8 mouse cellular contexts compared by ENCODE assay signal in the genomic region with DNA sequence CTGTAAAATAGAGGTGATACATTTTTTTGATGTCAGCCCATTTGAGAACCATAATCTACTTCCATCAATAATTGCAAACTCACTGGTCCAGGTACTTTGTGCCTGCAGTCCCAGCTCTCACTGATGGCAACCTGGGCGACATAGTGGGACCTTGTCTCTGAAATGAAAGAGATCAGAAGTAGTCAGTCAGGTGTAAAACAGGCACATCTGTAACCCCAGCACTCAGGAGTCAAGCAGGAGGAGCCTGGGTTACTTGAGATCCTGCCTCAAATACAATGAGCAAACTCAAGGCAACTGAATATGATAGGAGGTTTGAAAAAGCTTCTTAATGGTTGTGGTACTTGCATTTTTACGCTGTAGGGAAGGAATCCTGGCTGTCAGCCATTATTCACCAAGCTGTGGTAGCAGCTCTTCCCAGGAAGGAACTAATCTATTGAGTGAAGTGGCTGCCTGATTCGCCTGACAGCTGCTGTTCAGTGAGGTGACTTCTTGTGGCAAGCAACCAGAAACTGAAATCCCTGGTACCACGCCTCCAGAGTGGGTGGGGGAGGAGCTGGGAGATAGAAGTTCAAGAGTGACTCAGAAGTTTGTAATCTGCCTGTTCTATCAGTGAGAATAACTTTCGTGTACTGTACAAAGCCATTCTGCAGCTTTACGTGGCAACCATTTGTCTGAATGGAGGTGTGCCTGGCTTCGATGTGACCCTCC. TPM values are rescaled to one million over a fixed set of nuclear protein-coding genes. Genes with fewer than 3 reads are reported as not detected.
A peak's percentile ranks its signal among the peaks of the same experiment; 100 is the strongest.
DNase-seq lines count a peak whose midpoint lies in the region; ATAC-seq and TF ChIP-seq lines count a peak whose summit lies in the region.

No protein-coding gene starts in this region.

- ATAC-seq in hindbrain, embryonic 13.5 days (ENCODE audit: low FRiP score), result no peak
- ATAC-seq in hindbrain, embryonic 11.5 days (ENCODE audit: low FRiP score), result no peak
- 0 out of 2 replicates have a peak, but pooled peaks have one; percentile 35 for ATAC-seq in forebrain, embryonic 15.5 days (replicated peaks)

- H3K9ac ChIP-seq in hindbrain, embryonic 13.5 days, result no peak overlapping the region
- no peak overlapping the region for H3K9ac ChIP-seq in hindbrain, embryonic 11.5 days (ENCODE audit: low read depth, low read length)
- H3K9ac ChIP-seq in forebrain, embryonic 15.5 days (replicated peaks), result no peak overlapping the region

- H3K27ac ChIP-seq in hindbrain, embryonic 13.5 days, result peak overlapping the region; percentile 58
- no peak overlapping the region for H3K27ac ChIP-seq in hindbrain, embryonic 11.5 days (ENCODE audit: low read depth, low read length)
- H3K27ac ChIP-seq in forebrain, embryonic 15.5 days (replicated peaks), result peak overlapping the region; percentile 69
- peak overlapping the region; percentile 57; the same call in 1 of the 2 replicates for H3K27ac ChIP-seq in left cerebral cortex, adult 2 months

- intact Hi-C loops in heart, postnatal 36 days (cut with DNase I), result no loop called here
- intact Hi-C loops in left cerebral cortex, adult 2 months (cut with DNase I), result no loop called here

- WGBS in hindbrain, embryonic 13.5 days, result 67% methylated on average over 7 of the region's 7 CpGs
- 77% methylated on average over 7 of the region's 7 CpGs for WGBS in hindbrain, embryonic 11.5 days
- 43% methylated on average over 7 of the region's 7 CpGs for WGBS in forebrain, embryonic 15.5 days

- no peaks in the 10 kb centered on the region for H3K27me3 ChIP-seq in hindbrain, embryonic 13.5 days
- H3K27me3 ChIP-seq in hindbrain, embryonic 11.5 days (ENCODE audit: control insufficient read depth, insufficient read depth, low read length), result no peaks in the 10 kb centered on the region
- H3K27me3 ChIP-seq in forebrain, embryonic 15.5 days, result no peaks in the 10 kb centered on the region
- H3K27me3 ChIP-seq in megakaryocyte, embryonic 14.5 days (replicated peaks), result no peaks in the 10 kb centered on the region

- H3K4me3 ChIP-seq in hindbrain, embryonic 13.5 days, result no peak overlapping the region
- H3K4me3 ChIP-seq in hindbrain, embryonic 11.5 days (ENCODE audit: low read depth, low read length), result no peak overlapping the region
- no peak overlapping the region for H3K4me3 ChIP-seq in forebrain, embryonic 15.5 days
- H3K4me3 ChIP-seq in left cerebral cortex, adult 2 months, result no peak overlapping the region
- H3K4me3 ChIP-seq in megakaryocyte, embryonic 14.5 days (replicated peaks), result peak overlapping the region; percentile 85

- peaks cover 10% of the 10 kb centered on the region for H3K4me1 ChIP-seq in hindbrain, embryonic 13.5 days (replicated peaks)
- no peaks in the 10 kb centered on the region for H3K4me1 ChIP-seq in hindbrain, embryonic 11.5 days (replicated peaks; ENCODE audit: control insufficient read depth, insufficient read depth, low read length)
- H3K4me1 ChIP-seq in forebrain, embryonic 15.5 days, result peaks cover 19% of the 10 kb centered on the region
- peaks cover 57% of the 10 kb centered on the region for H3K4me1 ChIP-seq in megakaryocyte, embryonic 14.5 days

- no peak for DNase-seq in hindbrain, embryonic 11.5 days (ENCODE audit: low spot score)
- peak; percentile 92 for DNase-seq in adrenal gland, adult 2 months
- peak; percentile 73 to 78 for DNase-seq in heart, postnatal 36 days
- peak; percentile 49 to 70 for DNase-seq in left cerebral cortex, adult 2 months (ENCODE audit: extremely low spot score in 1 of 2, low spot score in 2 of 2)
- peak; percentile 38 to 45 for DNase-seq in spleen, postnatal 14 days (ENCODE audit: low spot score in 2 of 2)

- no peaks in the 10 kb centered on the region for H3K36me3 ChIP-seq in hindbrain, embryonic 13.5 days
- H3K36me3 ChIP-seq in hindbrain, embryonic 11.5 days (ENCODE audit: control insufficient read depth, insufficient read depth, low read length), result no peaks in the 10 kb centered on the region
- H3K36me3 ChIP-seq in forebrain, embryonic 15.5 days, result peaks cover 7% of the 10 kb centered on the region
- H3K36me3 ChIP-seq in megakaryocyte, embryonic 14.5 days (replicated peaks; ENCODE audit: low read length), result peaks cover 25% of the 10 kb centered on the region

- no peak overlapping the region for H3K4me2 ChIP-seq in hindbrain, embryonic 13.5 days
- no peak overlapping the region for H3K4me2 ChIP-seq in hindbrain, embryonic 11.5 days (replicated peaks; ENCODE audit: low read depth, low read length)
- no peak overlapping the region for H3K4me2 ChIP-seq in forebrain, embryonic 15.5 days (replicated peaks)

- no peak for TF ChIP-seq CTCF in left cerebral cortex, adult 2 months (IDR thresholded peaks at IDR 0.05)

- no peaks in the 10 kb centered on the region for H3K9me3 ChIP-seq in hindbrain, embryonic 13.5 days
- H3K9me3 ChIP-seq in hindbrain, embryonic 11.5 days (ENCODE audit: control insufficient read depth, low read length), result no peaks in the 10 kb centered on the region
- no peaks in the 10 kb centered on the region for H3K9me3 ChIP-seq in forebrain, embryonic 15.5 days
- H3K9me3 ChIP-seq in megakaryocyte, embryonic 14.5 days, result no peaks in the 10 kb centered on the region

RNA-seq across cellular contexts. Expression of a gene that starts 7.2 kb away (rescaled TPM):
- polyA plus RNA-seq in hindbrain, embryonic 13.5 days (2015; fragmentation: Nextera tagmentation; extraction: Ambion mirVana), result 232 and 235 TPM in 2 replicates
- 242 and 254 TPM in 2 replicates for polyA plus RNA-seq in hindbrain, embryonic 11.5 days (2014; fragmentation: Nextera tagmentation; extraction: Ambion mirVana)
- total RNA-seq in adrenal gland, adult 2 months (2021), result 100 to 1,000 TPM; 391 to 444 TPM
- polyA plus RNA-seq in adrenal gland, adult 2 months (2012; rRNA removed), result 315 and 332 TPM in 2 replicates
- polyA plus RNA-seq in forebrain, embryonic 15.5 days (2015; fragmentation: Nextera tagmentation; extraction: Ambion mirVana), result 233 and 237 TPM in 2 replicates
- total RNA-seq in heart, postnatal 36 days (2021), result 1,000 to 10,000 TPM; 1,152 to 1,240 TPM
- total RNA-seq in left cerebral cortex, adult 2 months (2021), result 100 to 1,000 TPM; 216 to 218 TPM
- polyA plus RNA-seq in megakaryocyte, embryonic 14.5 days (2012; ENCODE audit: insufficient read depth, low replicate concordance), result 2.6 and 12.1 TPM in 2 replicates

RNA-seq across cellular contexts. Expression of a gene that starts 22.5 kb away (rescaled TPM):
- 227 and 228 TPM in 2 replicates for polyA plus RNA-seq in hindbrain, embryonic 13.5 days (2015; fragmentation: Nextera tagmentation; extraction: Ambion mirVana)
- 229 and 245 TPM in 2 replicates for polyA plus RNA-seq in hindbrain, embryonic 11.5 days (2014; fragmentation: Nextera tagmentation; extraction: Ambion mirVana)
- 100 to 1,000 TPM; 180 to 204 TPM for total RNA-seq in adrenal gland, adult 2 months (2021)
- polyA plus RNA-seq in adrenal gland, adult 2 months (2012; rRNA removed), result 20.1 and 28.6 TPM in 2 replicates
- polyA plus RNA-seq in forebrain, embryonic 15.5 days (2015; fragmentation: Nextera tagmentation; extraction: Ambion mirVana), result 208 and 216 TPM in 2 replicates
- total RNA-seq in heart, postnatal 36 days (2021), result 10 to 100 TPM; 65.4 to 67.3 TPM
- total RNA-seq in left cerebral cortex, adult 2 months (2021), result 10 to 100 TPM; 66.8 to 67.5 TPM
- 29.0 and 98.4 TPM in 2 replicates for polyA plus RNA-seq in megakaryocyte, embryonic 14.5 days (2012; ENCODE audit: insufficient read depth, low replicate concordance)

RNA-seq across cellular contexts. Expression of a gene that starts 24.1 kb away (rescaled TPM):
- polyA plus RNA-seq in hindbrain, embryonic 13.5 days (2015; fragmentation: Nextera tagmentation; extraction: Ambion mirVana), result 31.1 and 37.6 TPM in 2 replicates
- polyA plus RNA-seq in hindbrain, embryonic 11.5 days (2014; fragmentation: Nextera tagmentation; extraction: Ambion mirVana), result 23.8 and 24.5 TPM in 2 replicates
- 10 to 100 TPM; 72.2 to 77.1 TPM for total RNA-seq in adrenal gland, adult 2 months (2021)
- polyA plus RNA-seq in adrenal gland, adult 2 months (2012; rRNA removed), result 44.2 and 116 TPM in 2 replicates
- polyA plus RNA-seq in forebrain, embryonic 15.5 days (2015; fragmentation: Nextera tagmentation; extraction: Ambion mirVana), result 33.7 and 35.7 TPM in 2 replicates
- 100 to 1,000 TPM; 304 to 339 TPM for total RNA-seq in heart, postnatal 36 days (2021)
- 10 to 100 TPM; 53.0 to 54.6 TPM for total RNA-seq in left cerebral cortex, adult 2 months (2021)
- polyA plus RNA-seq in megakaryocyte, embryonic 14.5 days (2012; ENCODE audit: insufficient read depth, low replicate concordance), result 5.0 and 18.0 TPM in 2 replicates

RNA-seq across cellular contexts. Expression of a gene that starts 32.2 kb away (rescaled TPM):
- polyA plus RNA-seq in hindbrain, embryonic 13.5 days (2015; fragmentation: Nextera tagmentation; extraction: Ambion mirVana), result 11.7 and 12.9 TPM in 2 replicates
- 9.5 and 12.3 TPM in 2 replicates for polyA plus RNA-seq in hindbrain, embryonic 11.5 days (2014; fragmentation: Nextera tagmentation; extraction: Ambion mirVana)
- 10 to 100 TPM; 48.3 to 59.3 TPM for total RNA-seq in adrenal gland, adult 2 months (2021)
- 44.2 and 53.1 TPM in 2 replicates for polyA plus RNA-seq in adrenal gland, adult 2 months (2012; rRNA removed)
- polyA plus RNA-seq in forebrain, embryonic 15.5 days (2015; fragmentation: Nextera tagmentation; extraction: Ambion mirVana), result 13.0 and 13.4 TPM in 2 replicates
- 10 to 100 TPM; 41.2 to 43.2 TPM for total RNA-seq in heart, postnatal 36 days (2021)
- total RNA-seq in left cerebral cortex, adult 2 months (2021), result 10 to 100 TPM; 60.8 to 63.9 TPM
- 18.3 and 19.7 TPM in 2 replicates for polyA plus RNA-seq in megakaryocyte, embryonic 14.5 days (2012; ENCODE audit: insufficient read depth, low replicate concordance)

RNA-seq across cellular contexts. Expression of a gene that starts 41.6 kb away (rescaled TPM):
- 25.3 and 25.8 TPM in 2 replicates for polyA plus RNA-seq in hindbrain, embryonic 13.5 days (2015; fragmentation: Nextera tagmentation; extraction: Ambion mirVana)
- polyA plus RNA-seq in hindbrain, embryonic 11.5 days (2014; fragmentation: Nextera tagmentation; extraction: Ambion mirVana), result 30.5 and 31.2 TPM in 2 replicates
- total RNA-seq in adrenal gland, adult 2 months (2021), result 10 to 100 TPM; 13.8 to 18.3 TPM
- polyA plus RNA-seq in adrenal gland, adult 2 months (2012; rRNA removed), result 17.2 and 20.4 TPM in 2 replicates
- polyA plus RNA-seq in forebrain, embryonic 15.5 days (2015; fragmentation: Nextera tagmentation; extraction: Ambion mirVana), result 27.6 and 30.9 TPM in 2 replicates
- 1 to 10 TPM; 7.5 to 7.6 TPM for total RNA-seq in heart, postnatal 36 days (2021)
- 10 to 100 TPM; 15.8 TPM for total RNA-seq in left cerebral cortex, adult 2 months (2021)
- polyA plus RNA-seq in megakaryocyte, embryonic 14.5 days (2012; ENCODE audit: insufficient read depth, low replicate concordance), result 0.91 and 1.1 TPM in 2 replicates

Comparison
In these comparisons a context has a peak if more than half of its experiments do, and no peak if none do; other contexts are left out.
1. RNA of a gene that starts 7.2 kb away (polyA plus RNA-seq): 315 to 332 TPM in adrenal gland, adult 2 months, 242 to 254 TPM in hindbrain, embryonic 11.5 days, 233 to 237 TPM in forebrain, embryonic 15.5 days and 232 to 235 TPM in hindbrain, embryonic 13.5 days; 2.6 to 12.1 TPM in megakaryocyte, embryonic 14.5 days; every median in the first group is over 10 times any median in the second.